Comparison of ENCODE assay signal across 8 mouse cellular contexts in genomic region chr2:153610426-153611240, GRCm38 (mm10). TPM values are rescaled to one million over a fixed set of nuclear protein-coding genes. Genes with fewer than 3 reads are reported as not detected.
DNase-seq lines count a peak whose midpoint lies in the region; ATAC-seq lines count a peak whose summit lies in the region.

No protein-coding gene starts in this region.

- intact Hi-C loops in heart, postnatal 25 days (cut with DNase I): no loop called here

- H3K4me3 ChIP-seq in heart, embryonic 14.5 days (ENCODE audit: control insufficient read depth in 1 of 2, insufficient read depth in 1 of 2, low read depth in 1 of 2, low read length in 2 of 2): no peak overlapping the region
- no peak overlapping the region for H3K4me3 ChIP-seq in embryonic facial prominence, embryonic 15.5 days (replicated peaks)
- no peak overlapping the region for H3K4me3 ChIP-seq in midbrain, embryonic 16.5 days (ENCODE audit: low read depth, low read length)

- no peak for DNase-seq in heart, postnatal 25 days (ENCODE audit: low spot score)
- DNase-seq in MEL-GATA-1-ER (ENCODE audit: extremely low read depth, low read depth): peak; percentile 71
- peak; percentile 50 for DNase-seq in kidney, postnatal 14 days
- DNase-seq in cerebellum, adult 9-10 months: no peak
- no peak for DNase-seq in cerebellum, adult 11 months

- peaks cover 29 to 30% of the 10 kb centered on the region in 2 experiments for H3K4me1 ChIP-seq in heart, embryonic 14.5 days (ENCODE audit: control insufficient read depth in 2 of 2, insufficient read depth in 2 of 2, low read length in 2 of 2)
- peaks cover 32% of the 10 kb centered on the region for H3K4me1 ChIP-seq in embryonic facial prominence, embryonic 15.5 days
- peaks cover 21% of the 10 kb centered on the region for H3K4me1 ChIP-seq in midbrain, embryonic 16.5 days (ENCODE audit: control insufficient read depth, insufficient read depth, low read length)

- 0 out of 2 replicates have a peak, but pooled peaks cover 5% of the 10 kb centered on the region for H3K36me3 ChIP-seq in heart, embryonic 14.5 days (ENCODE audit: control insufficient read depth, insufficient read depth, low read length)
- no peaks in the 10 kb centered on the region for H3K36me3 ChIP-seq in embryonic facial prominence, embryonic 15.5 days
- no peaks in the 10 kb centered on the region for H3K36me3 ChIP-seq in midbrain, embryonic 16.5 days (ENCODE audit: control insufficient read depth, insufficient read depth, low read length)

- peak; percentile 56; the same call in 1 of the 2 replicates for ATAC-seq in heart, embryonic 14.5 days (ENCODE audit: insufficient number of reproducible peaks, insufficient read depth, low FRiP score, low read depth)
- ATAC-seq in embryonic facial prominence, embryonic 15.5 days (ENCODE audit: insufficient number of reproducible peaks, low FRiP score, low TSS enrichment, low read depth): 0 out of 2 replicates have a peak, but pooled peaks have one; percentile 39
- peak; percentile 54 for ATAC-seq in midbrain, embryonic 16.5 days

- H3K27me3 ChIP-seq in heart, embryonic 14.5 days (ENCODE audit: control insufficient read depth, insufficient read depth, low read length): no peaks in the 10 kb centered on the region
- H3K27me3 ChIP-seq in embryonic facial prominence, embryonic 15.5 days: no peaks in the 10 kb centered on the region
- no peaks in the 10 kb centered on the region for H3K27me3 ChIP-seq in midbrain, embryonic 16.5 days (ENCODE audit: control insufficient read depth, insufficient read depth, low read depth, low read length)

- 13% methylated on average over 14 of the region's 14 CpGs for WGBS in heart, embryonic 14.5 days
- 19% methylated on average over 14 of the region's 14 CpGs for WGBS in embryonic facial prominence, embryonic 15.5 days
- 10% methylated on average over 14 of the region's 14 CpGs for WGBS in midbrain, embryonic 16.5 days

- no peaks in the 10 kb centered on the region for H3K9me3 ChIP-seq in heart, embryonic 14.5 days (ENCODE audit: control insufficient read depth, low read length)
- no peaks in the 10 kb centered on the region for H3K9me3 ChIP-seq in embryonic facial prominence, embryonic 15.5 days (replicated peaks)
- H3K9me3 ChIP-seq in midbrain, embryonic 16.5 days (replicated peaks; ENCODE audit: control insufficient read depth, low read length, poor library complexity, severe bottlenecking): no peaks in the 10 kb centered on the region

- H3K4me2 ChIP-seq in heart, embryonic 14.5 days (ENCODE audit: low read length): no peak overlapping the region
- no peak overlapping the region for H3K4me2 ChIP-seq in embryonic facial prominence, embryonic 15.5 days (replicated peaks)
- 0 out of 2 replicates have a peak overlapping the region, but pooled peaks have one; percentile 14 for H3K4me2 ChIP-seq in midbrain, embryonic 16.5 days (ENCODE audit: low read length)

- H3K27ac ChIP-seq in heart, embryonic 14.5 days (replicated peaks in 1 of 2; ENCODE audit: control insufficient read depth in 1 of 2, insufficient read depth in 1 of 2, low read depth in 2 of 2, low read length in 2 of 2): peak overlapping the region; percentile 70 to 82
- peak overlapping the region; percentile 78 for H3K27ac ChIP-seq in embryonic facial prominence, embryonic 15.5 days (replicated peaks)
- peak overlapping the region; percentile 77 for H3K27ac ChIP-seq in midbrain, embryonic 16.5 days (ENCODE audit: low read length)

- H3K9ac ChIP-seq in heart, embryonic 14.5 days (ENCODE audit: low read length): peak overlapping the region; percentile 52
- H3K9ac ChIP-seq in embryonic facial prominence, embryonic 15.5 days: no peak overlapping the region
- peak overlapping the region; percentile 53 for H3K9ac ChIP-seq in midbrain, embryonic 16.5 days (ENCODE audit: low read depth, low read length)

RNA-seq across cellular contexts. Expression of gene Commd7, which starts 21.9 kb away (rescaled TPM):
- polyA plus RNA-seq in heart, embryonic 14.5 days (2014; fragmentation: Nextera tagmentation; extraction: Ambion mirVana): 46.9 and 54.2 TPM in 2 replicates
- total RNA-seq in heart, postnatal 25 days (2021): 10 to 100 TPM; 13.9 to 14.6 TPM
- 79.0 TPM in 2 replicates for polyA plus RNA-seq in embryonic facial prominence, embryonic 15.5 days (2015; fragmentation: Nextera tagmentation; extraction: Ambion mirVana)
- 102 and 104 TPM in 2 replicates for polyA plus RNA-seq in midbrain, embryonic 16.5 days (2015; fragmentation: Nextera tagmentation; extraction: Ambion mirVana)

RNA-seq across cellular contexts. Expression of gene Dnmt3b, which starts 38.6 kb away (rescaled TPM):
- polyA plus RNA-seq in heart, embryonic 14.5 days (2014; fragmentation: Nextera tagmentation; extraction: Ambion mirVana): 4.6 and 5.0 TPM in 2 replicates
- total RNA-seq in heart, postnatal 25 days (2021): 1 to 10 TPM; 1.3 to 1.4 TPM
- polyA plus RNA-seq in embryonic facial prominence, embryonic 15.5 days (2015; fragmentation: Nextera tagmentation; extraction: Ambion mirVana): 7.7 and 8.4 TPM in 2 replicates
- 3.0 and 3.5 TPM in 2 replicates for polyA plus RNA-seq in midbrain, embryonic 16.5 days (2015; fragmentation: Nextera tagmentation; extraction: Ambion mirVana)

Comparison
In these comparisons a context has a peak if more than half of its experiments do, and no peak if none do; other contexts are left out.
1. DNase-seq: peak in MEL-GATA-1-ER (single experiment) and kidney, postnatal 14 days (single experiment); none in heart, postnatal 25 days (single experiment), cerebellum, adult 9-10 months (single experiment) and cerebellum, adult 11 months (single experiment).
2. Peak in every context shown above with its lines, with median percentiles within 50 percentile points of each other: ATAC-seq and H3K27ac ChIP-seq.